Mouse (Mus musculus): ENCODE measurements around the gene Ccdc54.

GRCm38 (mm10) chr16:50610580-50610979, 19.6 kb upstream of the Ccdc54 start:
- TF ChIP-seq CTCF (IDR thresholded peaks at IDR 0.05; ENCODE audit: insufficient read depth, low read length): no peak
- TF ChIP-seq POLR2A (IDR thresholded peaks at IDR 0.05; ENCODE audit: borderline replicate concordance, extremely low read depth, low read depth, low read length): no peak
